Mouse (Mus musculus) neutrophil, adult 83 days (primary cell): Measurements from ENCODE around the gene Tmem185a. TPM values are rescaled to one million over a fixed set of nuclear protein-coding genes. Genes with fewer than 3 reads are reported as not detected.

ENCODE experiments used
- total RNA-seq, 2 experiments: library from RNA; stranded (reverse); gene quantifications; one replicate each; pipeline ENCODE4 v1.2.4; 2023

The Tmem185a gene
- total RNA-seq: 10 to 100 TPM; 14.4 to 23.8 TPM

DNA sequence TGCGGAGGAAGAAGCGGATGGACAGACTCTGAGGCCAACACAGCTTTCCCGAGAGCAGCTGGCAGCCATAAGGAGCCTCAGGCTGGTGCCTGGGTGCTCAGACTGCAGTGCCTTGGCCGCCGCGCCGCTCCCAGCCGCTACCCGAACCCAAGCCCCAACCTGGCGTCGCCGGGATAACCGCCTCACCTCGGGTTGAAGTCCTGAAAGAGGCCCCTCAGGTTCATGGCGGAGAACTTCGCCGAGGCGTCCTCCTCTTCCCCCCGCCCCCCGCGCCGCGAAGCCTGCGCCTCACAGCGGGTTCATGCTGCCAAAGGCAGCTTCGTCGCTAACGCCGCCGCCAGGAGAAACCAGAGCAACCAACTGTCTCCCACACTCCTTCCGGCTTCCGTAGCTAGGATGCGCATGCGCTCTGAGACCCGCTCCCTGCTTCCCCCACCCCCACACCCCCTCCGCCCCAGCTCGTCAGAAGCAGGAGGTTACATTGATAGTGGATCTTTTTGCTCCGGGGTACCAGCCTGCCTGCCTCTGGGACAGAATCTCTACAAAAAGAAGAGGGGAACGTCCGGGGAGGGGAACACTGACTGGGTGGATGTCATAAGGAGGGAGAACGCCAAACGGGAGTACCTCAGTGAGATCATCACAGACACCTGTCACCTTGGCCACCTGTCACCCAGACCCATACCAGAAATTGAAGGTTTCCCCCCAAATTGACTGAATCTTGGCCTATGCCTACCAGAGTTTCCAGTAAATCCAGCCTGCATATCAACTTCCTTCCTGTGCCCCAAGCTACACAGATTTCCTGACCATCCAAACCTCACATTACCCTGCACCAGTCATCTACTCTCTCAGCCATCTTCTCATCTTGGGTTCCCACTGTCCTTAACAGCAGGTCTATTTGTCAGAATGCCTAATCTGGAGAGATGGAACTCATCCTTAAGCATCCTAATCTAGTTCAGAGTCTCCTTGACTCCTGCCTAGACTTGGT is at the start of gene Tmem185a:
Gene Tmem185a, minus strand, starts transcription at position 389 of the 985 bp plus-strand sequence.

Other genes starting within 250 kb of the Tmem185a start
- gene Ids, start 112.1 kb downstream of the Tmem185a start, total RNA-seq: 10 to 100 TPM; 17.1 to 18.0 TPM
- 10 to 100 TPM in 1 of 2 experiments, 1 to 10 TPM in 1; 10.0 to 11.4 TPM for gene 1110012L19Rik, start 91.3 kb downstream of the Tmem185a start, total RNA-seq